In the genomic region with DNA sequence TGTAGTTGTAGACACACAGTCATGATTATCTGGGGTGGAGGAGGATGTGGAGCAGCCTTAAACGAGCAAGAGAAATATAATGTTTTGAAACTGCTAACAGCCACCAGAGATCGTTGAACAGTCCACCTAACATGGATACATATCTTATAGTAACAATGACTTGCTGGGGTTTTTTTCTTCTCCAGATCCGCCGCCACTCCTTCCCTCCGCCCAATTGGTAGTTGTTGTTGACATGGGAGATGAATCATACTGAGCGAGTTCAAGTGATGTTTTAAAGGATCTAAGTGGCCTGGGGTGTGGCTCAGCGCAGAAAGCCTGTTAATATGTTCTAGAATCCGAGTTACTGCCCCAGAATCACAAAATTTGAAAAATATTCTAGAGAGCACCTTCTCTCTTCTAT, we compare ENCODE assay signal across 8 mouse cellular contexts. TPM values are rescaled to one million over a fixed set of nuclear protein-coding genes. Genes with fewer than 3 reads are reported as not detected.
DNase-seq lines count a peak whose midpoint lies in the region; ATAC-seq lines count a peak whose summit lies in the region.

No protein-coding gene starts in this region.

- intact Hi-C loops in left cerebral cortex, postnatal 4 days (cut with DNase I): no loop called here

- peak overlapping the region; percentile 72 for H3K4me2 ChIP-seq in kidney, embryonic 16.5 days (replicated peaks; ENCODE audit: low read depth, low read length)
- H3K4me2 ChIP-seq in intestine, embryonic 14.5 days (ENCODE audit: low read length): peak overlapping the region; percentile 85
- H3K4me2 ChIP-seq in midbrain, embryonic 14.5 days (ENCODE audit: low read length): peak overlapping the region; percentile 68

- 27% methylated on average over 8 of the region's 8 CpGs for WGBS in kidney, embryonic 16.5 days
- 20% methylated on average over 8 of the region's 8 CpGs for WGBS in intestine, embryonic 14.5 days
- WGBS in midbrain, embryonic 14.5 days: 49% methylated on average over 8 of the region's 8 CpGs

- H3K9ac ChIP-seq in kidney, embryonic 16.5 days (replicated peaks; ENCODE audit: low read length): peak overlapping the region; percentile 71
- peak overlapping the region; percentile 86 for H3K9ac ChIP-seq in intestine, embryonic 14.5 days (ENCODE audit: low read length)
- H3K9ac ChIP-seq in midbrain, embryonic 14.5 days (replicated peaks; ENCODE audit: low read length): peak overlapping the region; percentile 57

- no peaks in the 10 kb centered on the region for H3K9me3 ChIP-seq in kidney, embryonic 16.5 days (ENCODE audit: low read length)
- H3K9me3 ChIP-seq in intestine, embryonic 14.5 days (ENCODE audit: control insufficient read depth, low read length): no peaks in the 10 kb centered on the region
- H3K9me3 ChIP-seq in midbrain, embryonic 14.5 days (ENCODE audit: control insufficient read depth, low read length): no peaks in the 10 kb centered on the region

- peak overlapping the region; percentile 62 for H3K4me3 ChIP-seq in kidney, embryonic 16.5 days (ENCODE audit: low read length)
- peak overlapping the region; percentile 88 for H3K4me3 ChIP-seq in intestine, embryonic 14.5 days (ENCODE audit: low read depth, low read length)
- H3K4me3 ChIP-seq in midbrain, embryonic 14.5 days (replicated peaks; ENCODE audit: low read depth, low read length): peak overlapping the region; percentile 58

- H3K27ac ChIP-seq in kidney, embryonic 16.5 days (ENCODE audit: low read length): peak overlapping the region; percentile 74
- H3K27ac ChIP-seq in intestine, embryonic 14.5 days (ENCODE audit: low read depth): peak overlapping the region; percentile 87
- no peak overlapping the region for H3K27ac ChIP-seq in midbrain, embryonic 14.5 days (replicated peaks; ENCODE audit: low read depth, low read length)

- no peaks in the 10 kb centered on the region for H3K27me3 ChIP-seq in kidney, embryonic 16.5 days (ENCODE audit: insufficient read depth, low read length)
- H3K27me3 ChIP-seq in intestine, embryonic 14.5 days (replicated peaks; ENCODE audit: control insufficient read depth, insufficient read depth, low read length): no peaks in the 10 kb centered on the region
- no peaks in the 10 kb centered on the region for H3K27me3 ChIP-seq in midbrain, embryonic 14.5 days (ENCODE audit: control insufficient read depth, insufficient read depth, low read length)

- peaks cover 32% of the 10 kb centered on the region for H3K4me1 ChIP-seq in kidney, embryonic 16.5 days (ENCODE audit: insufficient read depth, low read length)
- H3K4me1 ChIP-seq in intestine, embryonic 14.5 days (replicated peaks; ENCODE audit: control insufficient read depth, insufficient read depth, low read length): peaks cover 28% of the 10 kb centered on the region
- peaks cover 10% of the 10 kb centered on the region for H3K4me1 ChIP-seq in midbrain, embryonic 14.5 days (ENCODE audit: control insufficient read depth, insufficient read depth, low read length)

- DNase-seq in kidney, postnatal 10 days: no peak
- peak; percentile 62 for DNase-seq in c-Kit-positive CD71-positive TER-119-negative erythroid progenitor cells, embryonic 14.5 days (ENCODE audit: low read depth)
- no peak for DNase-seq in intestine, embryonic 14.5 days (ENCODE audit: low spot score)
- no peak for DNase-seq in midbrain, embryonic 14.5 days
- no peak for DNase-seq in layer of hippocampus, postnatal 36 days
- DNase-seq in right cerebral cortex, postnatal 36 days (ENCODE audit: low spot score in 2 of 2): no peak
- no peak for DNase-seq in left cerebral cortex, postnatal 4 days

- ATAC-seq in kidney, embryonic 16.5 days (ENCODE audit: low FRiP score, low TSS enrichment): no peak
- ATAC-seq in intestine, embryonic 14.5 days (replicated peaks; ENCODE audit: low FRiP score, low TSS enrichment, low read depth): no peak
- no peak for ATAC-seq in midbrain, embryonic 14.5 days (ENCODE audit: low FRiP score, low TSS enrichment)

- peaks cover 4% of the 10 kb centered on the region; the same call in 1 of the 2 replicates for H3K36me3 ChIP-seq in kidney, embryonic 16.5 days (ENCODE audit: insufficient read depth, low read length)
- peaks cover 14% of the 10 kb centered on the region; the same call in 1 of the 2 replicates for H3K36me3 ChIP-seq in intestine, embryonic 14.5 days (ENCODE audit: control insufficient read depth, insufficient read depth, low read length)
- no peaks in the 10 kb centered on the region for H3K36me3 ChIP-seq in midbrain, embryonic 14.5 days (ENCODE audit: control insufficient read depth, insufficient read depth, low read length)

RNA-seq across cellular contexts. Expression of a gene that starts 2.8 kb away (rescaled TPM):
- 51.3 and 62.2 TPM in 2 replicates for polyA plus RNA-seq in kidney, embryonic 16.5 days (2015; fragmentation: Nextera tagmentation; extraction: Ambion mirVana)
- polyA plus RNA-seq in intestine, embryonic 14.5 days (2014; fragmentation: Nextera tagmentation; extraction: Ambion mirVana): 85.0 and 97.7 TPM in 2 replicates
- 34.5 and 35.2 TPM in 2 replicates for polyA plus RNA-seq in midbrain, embryonic 14.5 days (2014; fragmentation: Nextera tagmentation; extraction: Ambion mirVana)
- 10 to 100 TPM; 47.1 to 56.2 TPM for total RNA-seq in layer of hippocampus, postnatal 36 days (2021)
- total RNA-seq in left cerebral cortex, postnatal 4 days (2021): 10 to 100 TPM; 60.3 to 67.5 TPM
